Mouse (Mus musculus): Measurements from ENCODE around the gene Gm20708. TPM values are rescaled to one million over a fixed set of nuclear protein-coding genes. Genes with fewer than 3 reads are reported as not detected.
"Not testable (repeated sequence)": the region's sequence is repeated elsewhere in the genome, so short reads cannot be mapped to it uniquely, and the experiment has no call there.

Gm20708 gene
- total RNA-seq, 2 experiments from 2014 or later = 31.9 to 62.3 TPM

- ATAC-seq (replicated peaks; ENCODE audit: low FRiP score, poor library complexity, severe bottlenecking) = peak; percentile 1; the same call in 1 of the 2 replicates
Measured at GRCm38 (mm10) chr11:117780199-117780515, 29.3 kb upstream of the Gm20708 start.

- peak; percentile 51 for ATAC-seq (replicated peaks; ENCODE audit: low FRiP score, poor library complexity, severe bottlenecking)
Measured at GRCm38 (mm10) chr11:117780582-117781111, 28.8 kb upstream of the Gm20708 start.

GRCm38 (mm10) chr11:117781199-117781821 is 28.2 kb upstream of the Gm20708 start:
- peak; percentile 32 for ATAC-seq (replicated peaks; ENCODE audit: low FRiP score, poor library complexity, severe bottlenecking)

GRCm38 (mm10) chr11:117781993-117782704 is 27.3 kb upstream of the Gm20708 start, which contains the start of the genes Tmc8 and Tmc6:
TSS of gene Tmc8 (plus strand) at chr11:117782076.
TSS of gene Tmc6 (minus strand) at chr11:117782198.
- ATAC-seq (replicated peaks; ENCODE audit: low FRiP score, poor library complexity, severe bottlenecking) = peak; percentile 26

GRCm38 (mm10) chr11:117782705-117783034 is 26.8 kb upstream of the Gm20708 start:
- ATAC-seq (replicated peaks; ENCODE audit: low FRiP score, poor library complexity, severe bottlenecking) = no peak

GRCm38 (mm10) chr11:117783089-117783488 is 26.4 kb upstream of the Gm20708 start:
- peak; percentile 3; the same call in 1 of the 2 replicates for ATAC-seq (replicated peaks; ENCODE audit: low FRiP score, poor library complexity, severe bottlenecking)

DNA sequence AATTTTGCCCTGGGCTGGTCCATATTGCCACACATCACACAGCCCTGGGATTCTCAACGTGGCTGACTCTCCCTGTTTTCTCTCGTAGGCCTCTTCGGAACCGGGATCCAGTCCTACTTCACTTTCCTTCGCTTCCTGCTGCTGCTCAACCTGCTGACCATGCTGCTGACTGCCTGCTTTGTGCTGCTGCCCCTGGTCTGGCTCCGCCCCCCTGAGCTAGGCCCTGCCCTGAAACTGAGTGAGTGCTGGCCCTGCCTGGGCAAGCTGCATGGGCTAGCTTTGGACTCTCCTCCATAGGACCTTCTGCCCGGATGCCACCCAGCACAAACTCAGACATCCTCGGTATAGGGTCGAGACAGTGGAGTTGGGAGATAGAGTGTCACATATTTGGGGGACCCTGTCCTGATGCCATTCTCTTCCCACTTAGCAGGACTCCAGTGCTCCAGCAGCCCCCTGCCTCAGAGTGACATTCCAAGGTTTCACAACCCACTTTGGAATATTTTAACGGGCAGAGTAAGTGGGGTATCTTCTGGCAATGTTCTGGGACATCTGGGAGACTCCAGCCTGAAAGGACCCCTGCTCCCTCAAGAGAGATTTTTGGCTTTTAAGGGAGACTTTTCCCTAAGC is 25.7 kb upstream of the Gm20708 start:
- peak; percentile 38 for ATAC-seq (replicated peaks; ENCODE audit: low FRiP score, poor library complexity, severe bottlenecking)

DNA sequence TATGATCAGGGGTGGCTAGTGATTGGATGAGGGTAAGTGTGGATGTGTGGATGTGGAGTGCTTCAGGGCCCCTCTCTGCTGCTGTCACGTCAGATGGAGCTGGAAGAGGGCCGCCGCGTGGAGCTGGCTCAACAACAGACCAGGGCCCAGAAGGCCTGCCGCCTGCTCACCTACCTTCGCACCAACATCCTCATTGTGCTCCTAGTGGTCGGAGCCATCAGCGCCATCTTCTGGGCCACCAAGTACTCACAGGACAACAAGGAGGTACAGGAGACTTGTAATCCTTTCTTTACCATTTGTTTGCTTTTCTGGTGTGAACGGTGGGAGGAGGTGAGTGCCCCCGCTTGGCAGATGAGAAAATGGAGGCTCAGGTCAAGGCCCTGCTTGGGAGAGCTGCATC is 23.2 kb upstream of the Gm20708 start:
- 0 out of 2 replicates have a peak, but pooled peaks have one; percentile 27 for ATAC-seq (replicated peaks; ENCODE audit: low FRiP score, poor library complexity, severe bottlenecking)

DNA sequence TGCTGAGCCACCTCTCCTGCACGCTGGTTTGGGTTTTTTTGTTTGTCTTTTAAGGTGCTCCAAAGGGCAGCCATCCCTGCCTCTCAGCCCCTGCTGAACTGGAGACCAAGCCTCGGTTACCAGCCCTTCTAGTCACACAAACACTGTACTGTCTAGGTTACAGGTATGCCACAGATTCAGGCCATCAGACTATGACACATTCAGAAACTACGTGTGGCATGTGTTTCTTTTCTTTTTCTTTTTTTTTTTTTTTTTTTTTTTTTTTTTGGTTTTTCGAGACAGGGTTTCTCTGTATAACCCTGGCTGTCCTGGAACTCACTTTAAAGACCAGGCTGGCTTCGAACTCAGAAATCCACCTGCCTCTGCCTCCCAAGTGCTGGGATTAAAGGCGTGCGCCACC is 21.0 kb upstream of the Gm20708 start:
- ATAC-seq (replicated peaks; ENCODE audit: low FRiP score, poor library complexity, severe bottlenecking) = not testable (repeated sequence)

DNA sequence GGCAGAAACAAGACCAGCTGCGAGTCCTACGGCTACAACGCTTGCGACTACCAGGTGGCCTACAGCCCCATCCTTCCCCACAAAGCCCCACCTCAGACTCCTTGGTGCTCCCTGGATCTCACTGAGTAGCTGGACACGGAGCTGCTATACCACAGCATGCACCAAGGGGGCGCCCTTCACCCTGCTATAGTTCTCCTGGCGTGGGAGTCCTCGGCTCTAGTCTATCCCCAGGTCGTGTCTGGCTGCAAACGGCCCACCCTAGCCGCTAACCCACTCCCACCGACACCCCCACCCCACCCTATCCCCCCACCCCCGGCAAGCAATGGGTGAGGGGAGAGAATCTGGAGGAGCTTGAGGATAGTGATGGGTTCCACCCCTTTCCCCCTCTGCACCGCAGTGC is 19.2 kb upstream of the Gm20708 start:
- ATAC-seq (replicated peaks; ENCODE audit: low FRiP score, poor library complexity, severe bottlenecking) = peak; percentile 61

DNA sequence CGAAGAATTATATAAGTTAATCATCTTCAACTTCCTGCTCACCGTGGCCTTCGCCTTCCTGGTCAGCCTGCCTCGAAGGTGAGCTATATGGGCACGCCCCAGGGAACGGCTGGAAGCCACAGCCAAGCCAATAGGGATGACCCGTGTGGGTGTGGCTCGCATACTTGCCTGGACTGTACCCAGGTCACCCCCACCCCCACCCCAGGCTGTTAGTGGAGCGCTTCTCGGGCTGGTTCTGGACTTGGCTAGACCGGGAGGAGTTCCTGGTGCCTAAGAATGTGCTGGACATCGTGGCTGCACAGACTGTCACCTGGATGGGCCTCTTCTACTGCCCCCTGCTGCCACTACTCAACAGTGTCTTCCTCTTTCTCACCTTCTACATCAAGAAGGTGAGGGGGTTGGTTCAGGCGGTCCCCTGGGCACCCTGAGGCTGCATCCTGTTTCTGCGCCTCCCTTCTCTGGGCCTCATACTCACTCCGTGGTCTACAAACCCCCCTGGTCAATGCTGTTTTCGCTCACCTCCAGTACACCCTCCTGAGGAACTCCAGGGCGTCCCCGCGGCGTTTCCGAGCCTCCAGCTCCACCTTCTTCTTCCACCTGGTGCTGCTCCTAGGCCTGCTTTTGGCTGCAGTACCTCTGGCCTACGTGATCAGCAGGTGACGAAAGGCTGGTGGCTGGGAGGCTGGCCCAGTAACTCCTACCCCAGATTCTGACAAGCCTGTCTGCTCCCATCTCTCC is 18.6 kb upstream of the Gm20708 start:
- peak; percentile 31 for ATAC-seq (replicated peaks; ENCODE audit: low FRiP score, poor library complexity, severe bottlenecking)

- ATAC-seq (replicated peaks; ENCODE audit: low FRiP score, poor library complexity, severe bottlenecking) = no peak
Measured at GRCm38 (mm10) chr11:117791441-117791761, 18.1 kb upstream of the Gm20708 start.

DNA sequence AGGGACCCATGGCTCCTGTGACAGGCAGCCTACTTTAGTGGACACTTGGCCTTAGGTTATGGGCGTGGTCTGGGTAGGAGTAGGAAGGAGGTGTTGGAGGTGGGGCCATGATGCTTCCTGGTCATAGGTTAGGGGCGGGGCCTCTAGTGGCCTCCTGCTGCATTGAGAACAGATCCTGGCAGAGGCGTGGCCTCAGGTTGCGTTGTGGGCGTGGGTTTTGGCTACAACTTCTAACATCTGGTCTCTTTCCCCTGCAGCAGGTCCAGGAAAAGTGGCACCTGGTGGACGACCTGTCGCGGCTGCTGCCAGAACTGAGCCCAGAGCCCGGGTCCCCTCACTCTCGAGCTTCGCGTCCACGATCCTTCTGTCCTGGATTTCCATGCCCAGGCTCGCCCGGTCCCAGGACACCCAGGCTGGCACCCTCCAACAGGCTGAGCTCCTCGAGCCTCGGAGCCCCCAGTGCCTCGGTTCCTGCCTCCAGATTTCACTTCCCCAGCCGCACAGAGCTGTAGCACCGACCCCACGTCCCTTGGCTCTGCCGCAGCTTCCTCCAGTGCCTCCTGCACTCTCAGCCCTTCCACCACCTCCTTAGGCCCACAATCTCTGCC is 17.1 kb upstream of the Gm20708 start:
- peak; percentile 87 for ATAC-seq (replicated peaks; ENCODE audit: low FRiP score, poor library complexity, severe bottlenecking)

- ATAC-seq (replicated peaks; ENCODE audit: low FRiP score, poor library complexity, severe bottlenecking) = no peak
Measured at GRCm38 (mm10) chr11:117794035-117794551, 15.4 kb upstream of the Gm20708 start.

GRCm38 (mm10) chr11:117796954-117797353 is 12.5 kb upstream of the Gm20708 start:
- ATAC-seq (replicated peaks; ENCODE audit: low FRiP score, poor library complexity, severe bottlenecking) = 0 out of 2 replicates have a peak, but pooled peaks have one; percentile 0

DNA sequence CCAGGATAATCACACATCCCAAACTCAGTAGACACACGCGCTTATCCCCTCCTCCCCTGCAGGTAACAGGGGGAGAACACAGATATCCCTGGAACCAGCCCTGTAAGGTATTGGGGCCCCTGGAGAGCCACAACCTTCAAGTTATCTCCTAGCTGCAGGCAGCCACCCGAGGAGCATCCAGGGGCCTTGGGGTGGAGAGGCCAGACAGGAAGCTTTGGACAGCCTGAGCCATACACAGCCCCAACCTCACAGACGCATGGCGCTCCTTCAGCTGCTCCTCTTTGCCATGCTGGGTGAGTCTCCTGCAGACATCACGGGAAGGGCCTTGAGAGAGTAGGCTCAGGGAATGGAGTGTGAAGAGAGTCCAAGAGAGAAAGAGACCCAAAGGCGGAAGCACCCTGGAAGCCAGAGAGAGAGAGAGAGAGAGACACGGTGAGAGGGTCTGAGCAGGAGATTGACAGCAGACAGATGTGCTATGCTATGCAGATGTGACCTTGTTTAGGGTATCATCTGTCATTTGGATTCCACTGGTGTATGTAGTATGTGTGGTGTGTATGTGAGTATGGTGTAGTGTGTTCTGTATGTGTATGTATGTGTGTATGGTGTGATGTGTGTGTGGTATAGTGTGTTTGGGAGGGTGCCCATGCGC is 11.8 kb upstream of the Gm20708 start, which contains the start of gene 6030468B19Rik:
Gene 6030468B19Rik (plus strand): TSS at position 150 of the 649 bp plus-strand sequence.
- peak; percentile 86 for ATAC-seq (replicated peaks; ENCODE audit: low FRiP score, poor library complexity, severe bottlenecking)

- peak; percentile 29 for ATAC-seq (replicated peaks; ENCODE audit: low FRiP score, poor library complexity, severe bottlenecking)
Measured at GRCm38 (mm10) chr11:117798160-117798541, 11.3 kb upstream of the Gm20708 start.

DNA sequence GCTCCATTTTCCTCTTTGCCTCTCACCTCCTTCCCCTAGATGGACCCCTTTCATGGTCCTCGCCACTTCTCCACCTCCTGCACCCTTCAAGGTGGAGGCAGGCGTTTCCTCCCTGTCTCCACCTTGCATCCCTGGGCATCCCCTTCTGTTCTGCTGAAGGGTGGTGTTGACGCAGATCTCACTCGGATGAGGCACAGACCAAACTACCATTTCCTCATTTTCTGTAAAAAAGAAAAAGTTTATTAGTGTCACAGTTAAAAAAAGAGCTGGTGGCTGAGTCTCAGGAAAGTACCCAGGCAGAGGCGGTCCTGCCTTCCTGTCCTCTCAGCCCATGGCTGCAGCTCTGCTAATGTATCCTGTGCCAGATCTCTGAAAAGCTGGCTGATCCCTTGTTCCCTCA is 10.3 kb upstream of the Gm20708 start:
- ATAC-seq (replicated peaks; ENCODE audit: low FRiP score, poor library complexity, severe bottlenecking) = no peak

GRCm38 (mm10) chr11:117800038-117800437 is 9.4 kb upstream of the Gm20708 start:
- no peak for ATAC-seq (replicated peaks; ENCODE audit: low FRiP score, poor library complexity, severe bottlenecking)

Measured in erythroblast, adult 5-6 weeks (primary cell).